Mouse (Mus musculus): ENCODE results near the gene Rpl24. TPM values are rescaled to one million over a fixed set of nuclear protein-coding genes. Genes with fewer than 3 reads are reported as not detected.
"Not testable (repeated sequence)": the region's sequence is repeated elsewhere in the genome, so short reads cannot be mapped to it uniquely, and the experiment has no call there.

Gene Rpl24
- total RNA-seq (2022), result 100 to 1,000 TPM; 479 to 689 (median 565) TPM

DNA sequence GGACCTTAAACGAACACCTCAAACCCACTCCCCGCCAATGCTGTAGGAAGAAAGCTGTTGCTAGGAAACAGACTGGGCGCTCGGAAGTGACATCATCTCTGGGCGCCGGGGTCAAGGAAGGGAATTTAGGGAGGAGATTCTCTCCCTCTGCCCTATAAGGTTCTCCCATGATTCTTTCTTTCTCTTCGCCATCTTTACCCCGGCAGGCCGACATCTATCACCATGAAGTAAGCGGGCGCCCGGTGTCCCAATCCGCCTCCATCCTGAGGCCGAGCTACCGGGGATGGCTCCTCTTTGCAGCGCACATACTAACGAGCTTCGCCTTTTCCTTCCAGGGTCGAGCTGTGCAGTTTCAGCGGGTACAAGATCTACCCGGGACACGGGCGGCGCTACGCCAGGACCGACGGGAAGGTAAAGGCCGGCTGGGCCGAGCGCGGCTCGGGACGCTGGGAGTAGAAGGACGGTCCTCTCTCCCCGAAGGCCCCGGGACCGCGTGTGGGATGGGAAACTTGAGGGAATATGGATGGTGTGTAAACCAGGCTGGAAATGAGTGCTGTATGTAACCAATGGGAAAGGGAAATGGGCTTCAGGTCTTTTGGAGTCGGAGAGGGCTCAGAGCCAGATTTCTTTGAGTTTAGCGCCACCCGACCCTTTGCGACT is at the start of gene Rpl24:
Rpl24 (plus strand) TSS at position 64 of the 660 bp plus-strand sequence.
- peak; percentile 81 to 83 for DNase-seq (ENCODE audit: low spot score in 2 of 2)

DNA sequence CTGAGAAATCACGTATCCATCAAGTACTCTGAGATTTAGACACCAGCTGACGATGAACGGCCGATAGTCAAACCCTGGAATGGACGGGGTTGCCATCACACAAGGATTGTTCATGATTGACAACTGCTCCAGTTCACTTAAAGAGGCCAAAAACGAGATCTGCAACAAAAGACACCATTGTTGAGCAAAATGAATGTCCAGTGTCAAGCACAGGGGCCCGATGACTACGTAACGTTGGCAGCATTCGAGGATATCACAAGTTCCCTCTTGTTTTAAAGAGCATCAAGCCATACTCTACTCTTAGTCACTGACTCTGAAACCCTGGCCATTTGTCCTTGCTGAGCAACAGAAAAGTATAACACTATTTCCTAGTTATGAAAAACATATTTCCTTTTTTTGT is 44.0 kb upstream of the Rpl24 start:
- no peak for DNase-seq (ENCODE audit: low spot score in 2 of 2)

DNA sequence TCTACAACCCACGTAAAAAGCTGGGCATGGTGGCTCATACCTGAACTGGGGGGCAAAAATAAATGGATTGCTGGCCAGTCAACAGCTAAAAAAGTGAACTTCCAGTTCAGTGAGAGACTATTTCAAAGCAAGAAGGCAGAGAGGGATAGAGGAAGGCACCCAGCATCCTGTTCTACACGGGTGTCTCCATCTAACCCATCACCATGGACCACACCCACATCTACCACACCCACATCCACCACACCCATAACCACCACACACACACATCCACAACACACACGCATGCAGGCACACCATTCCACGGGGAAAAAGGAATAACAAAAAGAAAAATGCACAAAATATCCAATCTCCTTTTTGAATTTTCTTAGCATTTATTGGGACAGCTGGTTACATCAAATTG is 42.1 kb upstream of the Rpl24 start:
- DNase-seq (ENCODE audit: low spot score in 2 of 2), result no peak

DNA sequence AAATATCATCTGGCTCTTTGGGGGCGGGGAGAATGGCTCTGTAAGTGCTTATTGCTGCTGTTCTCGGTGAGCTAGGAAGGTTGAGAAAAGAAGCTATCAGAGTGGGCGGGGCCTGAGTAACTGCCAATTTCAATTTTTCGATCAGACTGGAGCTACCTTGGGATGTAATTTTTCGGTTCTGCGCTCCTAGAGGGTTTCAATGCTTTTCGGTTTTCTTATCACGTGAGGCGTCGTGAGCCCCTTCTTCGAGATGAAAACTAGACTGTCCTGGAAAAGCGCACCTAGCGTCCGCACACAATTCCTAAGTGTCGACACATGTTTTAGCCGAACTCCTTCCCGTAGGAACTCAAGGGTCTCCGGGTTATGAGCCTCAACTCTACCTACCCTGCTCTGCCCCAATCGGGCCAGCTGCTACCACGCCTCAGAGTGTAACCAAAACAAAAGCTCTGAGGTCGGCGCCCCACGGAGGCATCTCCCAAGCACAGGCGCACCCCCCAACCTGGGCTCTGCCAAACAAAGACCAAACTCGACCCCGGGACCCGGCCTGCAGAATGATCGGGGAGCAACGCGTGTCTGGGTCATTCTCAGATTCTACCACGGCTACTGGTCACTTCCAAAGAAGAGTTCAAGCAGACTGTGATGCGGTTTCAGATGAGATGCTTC is 32.3 kb upstream of the Rpl24 start:
- DNase-seq (ENCODE audit: low spot score in 2 of 2), result peak; percentile 8 to 13

DNA sequence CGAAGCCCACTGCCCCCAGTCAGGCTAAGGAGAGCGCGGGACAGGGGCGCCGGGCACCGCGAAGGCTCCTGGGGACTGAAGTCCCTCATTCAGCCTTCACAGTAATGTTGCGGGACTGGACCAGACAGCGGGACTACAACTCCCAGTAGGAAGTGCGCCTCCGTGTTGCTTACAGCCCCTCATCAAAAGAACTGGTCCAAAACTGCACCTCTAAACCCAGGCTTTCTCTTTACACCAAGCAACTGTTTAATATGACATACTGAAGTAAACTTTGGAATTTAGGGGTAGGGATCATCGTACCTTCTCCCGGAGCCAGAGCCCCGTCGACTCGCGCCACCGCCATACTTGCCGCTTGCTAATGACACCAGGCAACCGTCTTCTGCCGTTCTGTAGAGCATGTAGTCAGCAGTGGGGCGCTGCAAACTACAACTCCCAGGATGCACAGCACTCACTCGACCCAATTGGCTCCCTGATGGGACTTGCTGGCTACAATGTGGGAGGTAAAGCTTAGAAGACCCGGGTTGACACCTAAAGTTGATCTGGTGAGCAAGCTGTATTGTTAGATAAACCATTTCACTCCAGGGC is 31.5 kb upstream of the Rpl24 start, which contains the start of gene Cep97:
Cep97 (minus strand) TSS at position 403 of the 585 bp plus-strand sequence.
- DNase-seq (ENCODE audit: low spot score in 2 of 2), result peak; percentile 84 to 85

DNA sequence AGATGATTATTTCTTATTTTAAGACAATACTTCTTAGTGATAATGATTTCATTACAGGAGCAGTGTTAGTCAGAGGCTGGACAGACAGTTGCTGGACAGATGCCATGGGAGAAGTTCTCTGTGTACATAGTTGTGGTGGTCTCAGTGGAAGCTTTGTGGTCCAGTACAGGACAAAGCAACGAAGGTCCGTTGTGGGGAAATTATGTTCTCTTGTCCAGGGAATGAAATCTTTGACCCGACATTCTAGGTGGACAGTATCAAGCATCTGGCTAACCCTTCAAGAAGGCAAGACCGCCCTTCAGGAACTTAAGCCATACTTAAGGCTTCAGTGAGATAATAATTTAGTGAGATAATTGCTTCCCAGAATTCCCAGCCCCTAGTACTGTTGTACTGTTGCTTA is 27.3 kb upstream of the Rpl24 start:
- DNase-seq (ENCODE audit: low spot score in 2 of 2), result no peak

DNA sequence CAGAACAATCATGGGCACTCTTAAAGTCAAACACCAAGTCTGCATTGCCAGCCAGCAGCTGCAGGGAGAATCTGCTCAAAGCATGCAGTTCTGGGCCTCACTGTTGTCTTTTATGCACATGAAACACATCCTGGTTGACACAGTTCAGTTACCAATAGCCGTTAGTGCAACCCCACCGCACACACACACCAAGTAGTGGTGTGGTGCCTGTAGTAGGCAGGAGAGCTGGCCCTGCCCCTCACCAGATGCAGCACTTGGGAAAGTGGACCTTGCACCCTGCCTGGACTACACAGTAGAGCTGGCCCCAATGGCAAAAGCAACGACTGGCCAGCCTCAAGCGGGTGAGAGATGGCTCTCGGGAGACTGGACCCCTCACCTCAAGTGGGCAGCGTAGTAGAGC is 26.4 kb upstream of the Rpl24 start:
- DNase-seq (ENCODE audit: low spot score in 2 of 2), result no peak

DNA sequence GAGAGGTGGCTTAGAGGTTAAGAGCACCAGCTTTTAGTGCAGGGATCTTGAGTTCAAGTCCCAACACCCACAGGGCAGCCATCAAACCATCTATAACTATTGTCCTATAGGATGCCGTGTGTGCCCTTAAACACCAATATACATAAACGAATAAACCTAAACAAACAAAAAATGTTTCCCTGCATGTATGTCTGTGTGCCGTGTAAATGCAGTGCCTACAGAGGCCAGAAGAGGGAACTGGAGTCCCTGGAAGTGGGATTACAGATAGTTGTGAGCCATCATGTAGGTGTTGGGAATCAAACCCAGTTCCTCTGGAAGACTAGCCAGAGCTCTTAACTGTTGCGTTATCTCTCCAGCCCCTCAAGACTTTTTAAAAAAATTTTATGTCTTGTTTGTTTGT is 25.3 kb upstream of the Rpl24 start:
- DNase-seq (ENCODE audit: low spot score in 2 of 2), result no peak

DNA sequence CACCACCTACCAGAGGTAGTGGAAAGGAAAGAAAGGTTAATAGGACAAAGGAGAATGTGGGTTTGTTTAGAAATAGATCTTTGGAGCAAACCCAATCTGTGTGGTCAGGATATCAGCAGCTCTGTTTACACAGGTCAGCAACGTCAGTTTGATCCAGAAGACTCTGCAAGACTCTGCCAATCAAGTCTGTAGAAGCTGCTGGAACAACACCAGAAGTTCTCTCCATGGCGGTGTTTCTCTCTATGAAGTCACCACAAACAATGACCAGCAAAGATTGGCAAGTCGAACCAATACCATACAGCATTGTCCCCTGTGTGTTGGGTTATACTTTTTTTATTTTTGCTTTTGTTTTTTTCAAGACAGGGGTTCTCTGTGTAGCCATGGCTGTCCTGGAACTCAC is 18.8 kb upstream of the Rpl24 start:
- no peak for DNase-seq (ENCODE audit: low spot score in 2 of 2)

DNA sequence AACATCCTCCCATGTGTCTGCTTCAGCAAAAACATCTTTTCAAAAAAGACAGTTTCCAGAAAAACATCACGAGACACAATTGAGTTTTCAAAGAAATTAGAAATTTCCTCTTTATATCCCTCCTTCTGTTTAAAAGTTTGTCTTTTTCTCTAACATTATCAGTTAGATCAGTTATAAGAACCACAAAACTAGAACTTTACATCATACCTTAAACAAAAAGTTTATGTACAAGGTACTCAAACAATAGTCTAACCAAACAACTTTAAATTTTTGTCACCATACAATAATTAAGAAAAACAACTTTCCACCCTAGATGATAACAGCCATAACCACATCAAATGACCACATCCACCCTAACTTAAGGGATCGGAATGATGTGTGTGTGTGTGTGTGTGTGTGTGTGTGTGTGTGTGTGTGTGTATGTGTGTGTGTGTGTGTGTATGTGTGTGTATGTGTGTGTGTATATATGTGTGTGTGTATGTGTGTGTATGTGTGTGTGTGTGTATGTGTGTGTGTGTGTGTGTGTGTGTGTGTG is 18.1 kb upstream of the Rpl24 start:
- DNase-seq (ENCODE audit: low spot score in 2 of 2), result not testable (repeated sequence)

DNA sequence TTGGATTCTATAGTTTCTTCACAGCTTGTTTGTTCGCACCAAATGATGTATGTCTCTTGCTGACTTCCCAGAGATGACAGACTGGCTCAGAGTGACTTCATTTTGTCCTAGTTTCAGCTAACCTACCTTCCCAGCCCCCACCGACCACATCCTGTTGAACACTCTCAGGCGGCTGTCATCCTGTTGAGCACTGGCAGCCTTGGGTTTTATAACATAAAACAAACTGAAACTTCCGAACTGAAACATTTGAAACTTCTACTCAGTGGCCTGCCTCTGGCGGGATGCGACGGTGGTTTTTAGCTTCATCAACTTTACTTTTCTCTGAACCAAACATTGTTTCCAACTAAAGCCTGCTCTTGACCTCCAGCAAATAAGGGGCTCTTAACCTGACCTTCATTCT is 17.1 kb upstream of the Rpl24 start:
- DNase-seq (ENCODE audit: low spot score in 2 of 2), result no peak

DNA sequence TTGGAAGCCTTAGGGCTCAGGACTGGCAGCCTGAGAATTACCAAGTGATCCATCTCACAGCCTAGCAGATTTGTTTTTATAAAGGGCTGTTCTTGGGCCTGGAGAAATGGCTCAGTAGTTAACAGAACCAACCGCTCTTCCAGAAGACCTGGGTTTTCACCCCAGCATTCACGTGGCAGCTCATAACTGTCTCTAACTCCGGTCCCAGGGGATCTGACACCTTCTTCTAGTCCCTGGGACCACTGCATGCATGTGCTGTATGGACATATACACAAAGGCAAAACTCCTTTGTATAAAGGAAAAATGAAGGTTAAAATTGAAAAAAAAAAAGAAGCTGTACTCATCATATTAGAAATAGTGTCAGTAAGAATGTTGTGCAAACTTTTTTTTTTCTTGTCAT is 15.6 kb upstream of the Rpl24 start:
- no peak for DNase-seq (ENCODE audit: low spot score in 2 of 2)

DNA sequence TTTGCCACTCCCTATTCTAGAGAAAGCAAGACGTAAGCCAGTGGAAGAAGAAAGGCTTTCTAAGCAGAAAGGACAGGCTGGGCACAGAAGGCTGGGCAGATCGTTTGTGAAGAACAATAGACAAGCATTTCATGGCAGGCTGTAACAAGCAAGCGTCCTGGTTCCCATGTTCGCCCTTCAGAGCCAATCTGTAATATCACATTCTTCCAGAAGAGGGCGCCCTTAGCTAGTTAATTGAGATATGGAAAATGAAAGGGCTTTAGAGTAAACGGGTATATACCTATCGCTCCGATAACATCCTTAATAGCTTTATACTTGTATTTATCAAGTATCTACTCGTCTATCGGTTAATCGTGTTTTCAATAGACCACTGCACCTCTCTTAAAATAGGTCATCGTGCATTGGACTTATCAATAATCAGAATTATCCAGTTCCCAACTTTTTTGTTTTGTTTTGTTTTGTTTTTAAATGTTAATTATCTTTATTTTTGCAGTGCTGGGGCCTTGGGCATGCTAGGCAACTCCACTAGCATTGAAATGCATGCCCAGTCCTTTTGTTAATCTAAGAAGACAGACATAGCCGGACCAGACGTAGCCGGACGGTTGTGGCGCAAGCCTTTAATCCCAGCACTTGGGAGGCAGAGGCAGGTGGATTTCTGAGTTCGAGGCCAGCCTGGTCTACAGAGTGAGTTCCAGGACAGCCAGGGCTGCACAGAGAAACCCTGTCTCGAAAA is 15.0 kb upstream of the Rpl24 start:
- DNase-seq (ENCODE audit: low spot score in 2 of 2), result peak in 1 of 2 experiments; percentile 50

DNA sequence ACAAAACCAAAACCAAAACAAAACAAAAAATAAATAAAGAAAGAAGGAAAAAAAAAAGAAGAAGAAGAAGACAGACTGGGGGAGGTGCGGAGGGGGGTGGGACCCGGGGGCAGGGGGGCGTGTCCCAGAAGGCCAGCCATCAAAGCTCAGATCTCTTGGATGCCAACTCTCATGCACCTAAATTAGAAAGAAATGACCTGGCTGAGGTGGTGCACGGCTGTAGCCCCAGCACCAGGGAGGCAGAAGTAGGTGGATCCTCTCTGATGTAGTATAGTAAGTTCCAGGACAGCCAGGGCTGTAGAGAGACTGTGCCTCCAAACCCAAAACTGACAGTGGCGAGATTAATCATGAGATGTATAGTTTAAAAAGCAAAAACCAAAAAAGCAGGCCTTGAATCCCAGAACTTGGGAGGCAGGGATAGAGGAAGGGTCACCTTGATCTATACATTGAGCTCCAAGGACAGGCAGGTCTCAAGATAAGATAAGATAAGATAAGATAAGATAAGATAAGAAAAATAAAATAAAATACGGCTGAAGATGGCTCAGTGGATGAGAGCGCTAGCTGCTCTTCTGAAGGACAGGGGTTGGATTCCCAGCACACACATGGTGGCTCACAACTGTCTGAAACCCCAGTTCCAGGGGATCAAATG is 14.3 kb upstream of the Rpl24 start:
- DNase-seq (ENCODE audit: low spot score in 2 of 2), result no peak

DNA sequence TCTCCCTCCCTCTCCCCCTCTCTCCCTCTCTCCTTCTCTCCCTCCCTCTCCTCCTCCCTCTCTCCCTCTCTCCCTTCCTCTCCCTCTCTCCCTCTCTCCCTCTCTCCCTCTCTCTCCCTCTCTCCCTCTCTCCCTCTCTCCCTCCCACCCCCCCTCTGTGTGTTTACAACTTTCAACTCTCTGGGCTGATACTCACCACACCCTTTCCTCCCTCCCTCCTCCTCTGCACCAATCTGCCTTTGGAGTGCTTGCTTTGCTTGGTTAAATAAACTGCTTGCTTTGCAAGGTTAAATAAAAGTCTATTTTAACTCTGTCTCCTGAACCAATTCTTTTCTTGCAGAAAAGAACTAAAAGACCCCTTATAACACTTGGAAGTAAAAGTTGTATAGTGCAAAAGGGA is 13.3 kb upstream of the Rpl24 start:
- no peak for DNase-seq (ENCODE audit: low spot score in 2 of 2)

DNA sequence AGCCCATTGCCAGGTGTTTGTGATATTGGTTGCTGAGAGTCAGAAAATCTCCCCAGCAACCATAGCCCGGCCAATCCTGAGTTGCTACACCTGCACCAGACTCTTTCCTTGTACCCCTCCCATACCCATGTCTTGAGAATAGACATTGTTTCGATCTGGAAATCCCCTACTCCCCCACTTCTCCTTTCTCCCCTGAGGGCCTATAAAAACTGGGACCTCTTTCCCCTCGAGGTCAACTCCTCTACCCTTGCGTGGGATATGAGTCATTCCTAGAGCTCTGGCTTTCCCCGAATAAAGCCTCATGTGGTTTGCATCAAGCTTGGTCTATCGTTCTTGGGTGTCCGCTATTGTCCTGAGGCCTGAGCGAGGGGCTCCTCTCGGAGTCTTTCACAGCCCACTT is 11.9 kb upstream of the Rpl24 start:
- DNase-seq (ENCODE audit: low spot score in 2 of 2), result not testable (repeated sequence)

DNA sequence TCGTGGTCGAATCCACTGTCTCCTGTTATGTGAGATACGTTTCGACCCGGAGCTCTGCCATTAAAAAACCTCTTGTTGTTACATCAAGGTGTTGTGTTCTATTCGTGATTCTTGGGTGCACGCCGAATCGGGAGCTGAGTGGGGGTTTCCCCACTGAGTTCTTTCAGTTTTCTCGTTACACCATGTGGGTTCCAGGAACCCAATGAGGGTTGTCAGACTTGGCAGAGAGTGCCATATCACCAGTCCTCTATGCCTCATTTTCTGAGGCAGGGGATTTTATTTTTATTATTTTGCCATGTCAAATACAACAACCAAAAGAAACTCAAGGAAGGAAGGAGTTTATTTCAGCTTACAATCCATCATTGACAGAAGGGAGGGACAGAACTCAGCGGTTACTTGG is 3.0 kb upstream of the Rpl24 start:
- DNase-seq (ENCODE audit: low spot score in 2 of 2), result not testable (repeated sequence)

DNA sequence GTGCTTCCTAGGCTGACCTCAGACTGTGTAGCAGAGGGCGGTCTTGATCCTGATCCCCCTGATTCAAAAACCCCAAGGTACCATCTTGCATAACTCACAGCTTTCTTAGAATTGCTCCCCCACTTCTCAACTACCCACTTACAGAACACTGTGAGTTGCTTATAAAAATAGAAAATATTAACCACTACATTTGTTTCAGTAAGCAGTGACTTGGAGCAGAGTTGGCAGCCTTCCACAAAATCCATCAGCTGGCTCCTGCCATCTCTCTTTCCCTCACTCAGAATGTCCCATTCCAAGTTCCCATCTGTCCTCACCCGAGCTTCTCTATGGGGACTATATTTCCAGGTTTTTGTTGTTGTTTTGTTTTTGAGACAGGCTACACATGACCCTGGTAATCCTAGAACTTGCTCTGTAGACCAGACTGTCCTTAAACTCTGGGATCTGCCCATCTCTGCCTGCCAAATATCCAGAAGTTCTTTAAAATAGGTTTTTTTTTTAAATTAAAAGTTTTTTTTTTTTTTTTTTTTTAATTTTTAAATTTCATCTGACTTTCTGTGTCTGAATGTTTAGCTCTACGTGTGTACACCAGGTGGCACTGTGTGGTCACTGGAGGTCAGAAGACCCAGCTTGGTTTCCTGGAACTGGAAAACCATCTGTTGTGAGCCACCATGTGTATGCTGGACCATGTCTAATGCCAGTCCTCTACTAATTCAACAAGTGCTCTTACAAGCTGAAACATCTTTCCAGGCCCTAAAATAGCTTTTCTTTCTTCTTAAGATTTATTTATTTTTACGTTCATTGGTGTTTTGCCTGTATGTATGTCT is 1.7 kb upstream of the Rpl24 start:
- no peak for DNase-seq (ENCODE audit: low spot score in 2 of 2)

DNA sequence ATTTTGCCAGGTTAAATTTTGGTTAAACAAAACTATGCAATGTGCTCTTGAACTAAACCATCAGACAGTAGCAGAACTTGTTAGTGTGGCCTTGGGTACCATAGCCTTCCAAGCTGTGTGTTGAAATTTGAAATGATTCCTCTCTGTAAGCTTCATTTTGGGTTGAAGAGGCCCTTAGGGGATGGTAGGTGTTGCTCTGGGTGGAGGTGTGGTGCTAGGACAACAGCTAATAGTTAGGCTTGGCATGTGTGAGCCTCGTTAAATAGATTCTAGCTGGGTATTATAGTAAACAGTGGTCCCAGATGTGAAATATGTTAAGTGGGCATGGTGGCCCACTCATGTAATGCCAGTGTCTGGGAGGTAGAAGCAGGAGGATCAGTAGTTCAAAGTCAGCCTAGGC is 1.1 kb downstream of the Rpl24 start:
- no peak for DNase-seq (ENCODE audit: low spot score in 2 of 2)

DNA sequence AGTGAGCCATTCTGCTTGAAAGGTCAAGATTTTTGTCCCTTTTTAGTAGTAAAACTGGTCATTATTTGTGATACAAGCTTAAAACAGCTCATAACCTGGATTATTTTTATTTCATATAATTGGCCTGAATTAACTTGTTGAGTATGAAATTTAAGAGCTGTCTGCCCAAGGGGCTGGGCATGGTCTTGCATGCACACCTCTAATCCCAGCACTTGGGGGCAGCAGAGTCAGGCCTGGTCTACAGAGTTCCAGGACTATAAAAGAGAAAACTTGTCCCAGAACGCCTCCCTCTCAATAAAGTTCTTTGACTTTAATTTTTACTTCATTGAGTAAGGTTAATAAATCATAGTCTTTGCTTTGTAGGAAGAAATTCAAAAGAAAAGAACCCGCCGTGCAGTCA is 3.1 kb downstream of the Rpl24 start:
- peak in 1 of 2 experiments; percentile 18 for DNase-seq (ENCODE audit: low spot score in 2 of 2)
